Mouse (Mus musculus) brain, adult 10 weeks (tissue): ENCODE results near the gene Stk4. TPM values are rescaled to one million over a fixed set of nuclear protein-coding genes. Genes with fewer than 3 reads are reported as not detected.

Experiments
- polyA plus RNA-seq: library from polyadenylated mRNA; stranded (reverse); fragments of 350-450 nt; fragmentation: Illumina TruSeq; extraction: RNeasy Lipid Tissue Mini Kit (QIAGEN cat#74804); gene quantifications from one replicate; pipeline ENCODE4 v1.2.3, GENCODE M21; 2015; ENCODE audit warnings: low read depth, low replicate concordance

Gene Stk4
- 22.5 TPM for polyA plus RNA-seq

DNA sequence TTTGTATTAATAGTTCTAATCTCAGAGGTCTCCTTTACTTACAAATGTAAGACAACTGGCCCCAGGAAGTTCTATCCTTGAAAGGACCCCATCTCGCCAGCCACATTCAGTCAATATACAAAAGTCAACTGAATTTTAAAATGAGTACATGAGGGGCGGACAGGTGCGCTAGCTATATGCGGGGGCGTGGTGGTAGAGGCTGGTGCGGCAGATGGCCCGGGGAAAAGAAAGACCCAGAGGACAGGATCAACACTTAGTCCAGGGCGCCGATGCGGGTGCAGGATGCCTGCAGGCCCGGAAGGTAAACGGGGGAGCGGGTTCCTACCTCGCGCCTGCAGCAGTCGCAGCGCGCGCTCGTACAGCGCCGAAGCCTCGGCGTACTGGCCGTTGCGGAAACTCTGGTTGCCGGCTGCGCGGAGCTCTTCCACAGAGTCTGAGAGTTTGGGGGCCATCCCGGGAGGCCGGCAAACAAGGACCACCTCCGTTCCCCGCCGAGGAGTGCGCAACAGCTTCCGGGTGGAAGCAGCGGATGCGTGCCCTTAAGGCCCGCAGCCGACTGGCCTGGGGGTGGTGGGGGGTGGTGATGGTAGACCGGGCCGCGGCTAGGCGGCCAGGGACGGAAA is at the start of gene Stk4:
TSS of gene Stk4 (plus strand) at position 181 of the 623 bp plus-strand sequence.

DNA sequence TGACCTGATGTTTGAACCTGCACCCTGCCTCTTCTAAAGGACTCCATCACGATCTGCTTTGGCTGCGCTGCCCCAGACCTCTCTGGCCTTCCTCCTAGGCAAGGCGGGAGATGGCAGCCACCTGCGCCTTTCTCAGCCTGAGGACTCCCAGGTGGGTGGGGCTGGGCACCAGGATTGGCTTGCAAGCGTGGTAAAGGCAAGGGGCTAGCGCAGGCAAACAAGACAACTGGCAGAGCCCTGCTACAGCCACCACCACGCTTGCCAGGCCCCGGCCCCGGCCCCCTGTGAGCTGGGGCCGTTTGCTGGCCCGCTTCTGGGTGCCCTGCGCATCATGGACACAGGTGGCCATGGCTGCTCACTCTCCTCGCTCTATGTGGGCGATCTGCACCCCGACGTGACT is 45.0 kb upstream of the Stk4 start, which contains the start of gene Pabpc1l:
TSS of gene Pabpc1l (plus strand) at position 301 of the 400 bp plus-strand sequence.

DNA sequence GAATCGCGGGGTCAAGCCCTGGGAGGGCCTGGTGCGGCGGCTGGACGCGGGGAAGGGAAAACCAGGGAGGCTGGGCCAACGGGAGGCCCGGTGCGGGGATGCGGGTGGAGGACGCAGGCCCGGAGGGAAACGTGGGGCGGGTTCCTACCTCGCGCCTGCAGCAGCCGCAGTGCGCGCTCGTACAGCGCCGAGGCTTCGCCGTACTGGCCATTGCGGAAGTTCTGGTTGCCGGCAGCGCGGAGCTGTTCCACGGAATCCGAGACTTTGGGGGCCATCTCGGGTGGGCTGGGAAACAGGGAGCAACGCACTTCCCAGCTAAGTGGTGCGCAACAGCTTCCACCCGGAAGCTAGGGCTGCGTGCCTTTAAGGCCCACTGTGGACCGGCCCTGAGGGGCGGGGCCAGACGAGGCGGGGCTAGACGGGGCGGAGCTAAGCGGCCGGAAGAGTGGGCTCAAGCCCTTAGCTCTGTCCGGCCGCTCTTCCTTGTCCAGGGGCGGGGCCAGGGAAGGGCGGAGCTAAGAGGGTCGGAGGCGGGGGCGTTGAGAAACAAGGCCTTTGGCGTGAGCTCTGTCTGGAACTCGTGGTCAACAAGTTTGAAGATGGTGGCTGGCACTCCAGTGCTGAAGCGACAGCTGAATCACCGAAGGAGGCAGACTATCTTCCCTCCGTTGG is 779 bp downstream of the Stk4 start, which contains the start of gene Tomm34:
TSS of gene Tomm34 (minus strand) at position 405 of the 672 bp plus-strand sequence.

DNA sequence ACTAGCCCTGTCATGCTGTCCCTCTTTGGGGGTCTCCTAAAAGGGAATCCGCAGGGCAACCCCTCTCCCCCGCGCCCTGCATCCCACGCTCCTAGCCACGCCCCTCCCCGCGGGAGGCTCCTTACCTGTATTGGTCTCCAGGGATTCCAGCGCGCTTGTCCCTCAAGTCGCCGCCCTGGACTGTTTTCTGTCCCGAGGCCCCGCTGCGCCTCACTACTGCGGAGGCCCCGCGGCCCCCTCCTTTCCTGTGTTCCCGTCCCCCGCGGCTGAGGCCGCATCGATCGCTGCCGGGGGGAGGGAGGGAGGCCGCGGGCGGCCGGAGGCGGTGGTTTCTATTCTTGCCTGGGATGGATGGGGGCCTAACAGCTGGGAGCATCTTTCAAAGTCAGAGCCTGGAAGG is 100.8 kb downstream of the Stk4 start, which contains the start of gene Kcns1:
TSS of gene Kcns1 (minus strand) at position 212 of the 400 bp plus-strand sequence.

DNA sequence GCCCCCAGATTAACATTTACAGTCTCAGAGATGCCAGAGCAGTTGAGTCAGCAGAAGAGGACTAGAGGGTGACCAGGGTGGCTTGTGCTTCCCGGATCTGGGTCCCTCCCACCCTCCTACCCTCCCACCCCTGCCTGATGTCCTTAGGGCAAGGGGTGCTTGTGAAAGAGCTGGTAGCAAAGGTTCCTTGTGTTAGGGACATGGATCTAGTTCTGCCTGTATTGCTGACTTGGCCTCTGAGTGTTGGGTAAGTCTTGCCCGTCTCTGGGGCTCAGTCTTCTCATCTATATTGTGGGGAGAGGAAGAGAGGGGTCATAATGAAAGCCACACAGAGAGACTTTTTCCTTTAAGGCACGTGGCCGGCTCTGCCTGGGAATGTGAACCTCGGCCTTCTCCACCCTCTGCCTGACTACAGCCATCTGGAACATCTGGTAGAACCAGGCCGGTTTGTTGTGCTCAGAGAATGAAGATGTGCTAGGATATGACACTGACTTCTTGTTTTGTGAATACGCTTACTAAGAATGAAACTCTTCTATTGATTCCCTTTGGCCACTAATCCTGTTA is 112.7 kb downstream of the Stk4 start, which contains the start of gene Wfdc5:
TSS of gene Wfdc5 (minus strand) at position 51 of the 564 bp plus-strand sequence.

DNA sequence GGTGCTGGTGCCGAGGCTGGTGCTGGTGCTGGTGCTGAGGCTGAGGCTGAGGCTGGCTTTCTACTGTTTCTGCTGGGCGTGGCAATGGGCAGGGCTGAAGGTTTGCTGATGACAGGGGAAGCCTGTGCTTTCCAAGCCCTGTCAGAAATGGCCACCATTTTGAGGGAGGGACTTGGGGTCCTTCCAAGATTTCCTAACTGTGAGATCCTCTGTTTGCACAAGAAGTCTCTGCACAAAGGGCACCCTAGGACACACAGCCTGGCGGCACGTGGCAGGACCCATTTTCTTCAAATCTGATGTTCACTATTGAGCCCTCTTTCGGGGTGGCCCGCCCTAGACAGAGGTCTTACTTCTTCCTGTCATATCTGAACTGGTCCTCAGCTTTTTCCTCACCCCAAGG is 120.5 kb downstream of the Stk4 start, which contains the start of gene Wfdc12:
TSS of gene Wfdc12 (minus strand) at position 33 of the 400 bp plus-strand sequence.

DNA sequence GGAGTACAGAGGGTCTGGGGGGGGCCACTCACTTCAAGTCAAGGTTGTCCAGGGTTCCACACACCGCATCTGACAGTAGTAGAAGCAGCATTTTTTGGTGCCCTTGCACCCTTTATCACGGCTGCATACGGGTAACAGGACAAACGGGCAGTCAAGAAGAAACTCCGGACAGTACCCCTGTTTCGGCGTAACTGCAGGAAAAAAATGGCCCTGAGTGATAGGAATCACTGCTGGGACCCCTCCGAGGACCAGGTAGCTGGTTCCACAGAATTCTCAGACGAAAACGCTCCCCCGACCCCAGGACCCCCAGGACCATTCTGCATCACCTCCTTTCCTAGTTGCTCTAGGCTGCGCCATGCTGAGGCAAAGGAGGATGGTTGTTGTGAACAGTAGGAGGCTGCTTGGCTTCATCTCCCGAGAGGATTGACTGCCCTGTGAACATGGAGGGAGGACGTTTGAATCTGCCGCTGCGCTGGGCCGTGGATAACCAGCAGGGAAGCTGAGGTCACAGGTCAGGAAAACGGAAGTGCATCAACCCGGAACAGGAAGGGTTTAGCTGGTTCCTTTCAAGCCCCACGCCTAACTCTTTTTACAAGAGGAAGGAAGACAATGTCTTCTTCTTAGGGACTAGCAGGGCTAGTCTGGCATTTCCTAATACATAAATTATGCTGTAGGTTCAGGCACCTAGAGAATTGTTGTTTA is 129.7 kb downstream of the Stk4 start, which contains the start of gene Wfdc15a:
TSS of gene Wfdc15a (minus strand) at position 505 of the 702 bp plus-strand sequence.

Other genes with a start within 250 kb of the Stk4 start
- 0.58 TPM for gene Ccn5, start 249.5 kb upstream of the Stk4 start, polyA plus RNA-seq
- gene Kcnk15, start 216.7 kb upstream of the Stk4 start, polyA plus RNA-seq: not detected
- gene Rims4, start 151.6 kb upstream of the Stk4 start, polyA plus RNA-seq: 49.0 TPM
- 503 TPM for gene Ywhab, start 75.4 kb upstream of the Stk4 start, polyA plus RNA-seq
- 0.86 TPM for gene Pabpc1l, start 44.9 kb upstream of the Stk4 start, polyA plus RNA-seq
- gene Tomm34, start 847 bp downstream of the Stk4 start, polyA plus RNA-seq: 78.4 TPM
- 14.4 TPM for gene Kcns1, start 100.8 kb downstream of the Stk4 start, polyA plus RNA-seq
- gene Wfdc5, start 112.4 kb downstream of the Stk4 start, polyA plus RNA-seq: not detected
- not detected for gene Wfdc12, start 120.3 kb downstream of the Stk4 start, polyA plus RNA-seq
- not detected for gene Wfdc15a, start 129.8 kb downstream of the Stk4 start, polyA plus RNA-seq
- not detected for gene Wfdc15b, start 151.3 kb downstream of the Stk4 start, polyA plus RNA-seq
- gene Svs2, start 168.1 kb downstream of the Stk4 start, polyA plus RNA-seq: not detected
- not detected for gene Svs3b, start 186.3 kb downstream of the Stk4 start, polyA plus RNA-seq
- gene Svs4, start 208.1 kb downstream of the Stk4 start, polyA plus RNA-seq: not detected
- not detected for gene Svs3a, start 218.9 kb downstream of the Stk4 start, polyA plus RNA-seq
- not detected for gene Svs6, start 246.4 kb downstream of the Stk4 start, polyA plus RNA-seq